In genomic region chr6:134041286-134041685, GRCm38 (mm10) we compare ENCODE assay signal across 32 mouse cellular contexts. TPM values are rescaled to one million over a fixed set of nuclear protein-coding genes. Genes with fewer than 3 reads are reported as not detected.
DNase-seq lines count a peak whose midpoint lies in the region; ATAC-seq and TF ChIP-seq lines count a peak whose summit lies in the region.
"Had no signal": no experiment of that assay in that cellular context is flagged by ENCODE, and none has a peak within 500 bp of the region (broad histone marks: within the 10 kb centered on the region; RNA-seq: fewer than 3 reads in every experiment).

No protein-coding gene starts in this region.

- no peak for TF ChIP-seq CTCF in heart, postnatal 0 days (IDR thresholded peaks at IDR 0.05; ENCODE audit: low read depth)
- TF ChIP-seq CTCF in heart, adult 2 months (IDR thresholded peaks at IDR 0.05), result no peak

- no peak overlapping the region for H3K4me3 ChIP-seq in heart, embryonic 12.5 days
- no peak overlapping the region for H3K4me3 ChIP-seq in heart, postnatal 0 days (ENCODE audit: low read depth, low read length)
- H3K4me3 ChIP-seq in heart, adult 2 months, result no peak overlapping the region
- no peak overlapping the region for H3K4me3 ChIP-seq in neural tube, embryonic 12.5 days
- H3K4me3 ChIP-seq: embryonic facial prominence, embryonic 15.5 days; forebrain, embryonic 12.5 days; hindbrain, embryonic 15.5 days; kidney, embryonic 15.5 days; left cerebral cortex, adult 2 months; limb, embryonic 13.5 days; midbrain, embryonic 12.5 days; myocyte had no signal

- DNase-seq in heart, postnatal 25 days (ENCODE audit: low spot score), result no peak
- no peak for DNase-seq in heart, postnatal 0 days (ENCODE audit: low spot score)
- DNase-seq in heart, adult 2 months, result no peak
- no peak for DNase-seq in neural tube, embryonic 10.5 days (ENCODE audit: extremely low spot score, low spot score)
- no peak for DNase-seq in layer of hippocampus, adult 8-10 months (ENCODE audit: low spot score in 2 of 2)
- DNase-seq: adrenal gland, adult 2 months; adrenal gland, postnatal 36 days; cerebellum, adult 18-20 months; forebrain, postnatal 0 days; gastrocnemius, postnatal 10 days; kidney, adult 18-20 months; kidney, postnatal 25 days; lung, adult 2 months; lung, postnatal 10 days; right cerebral cortex, adult 18-20 months; spleen, adult 18-20 months; thymus, postnatal 14 days had no signal

- no peaks in the 10 kb centered on the region for H3K36me3 ChIP-seq in heart, embryonic 12.5 days
- H3K36me3 ChIP-seq in heart, postnatal 0 days (replicated peaks; ENCODE audit: control insufficient read depth, insufficient read depth, low read length), result no peaks in the 10 kb centered on the region
- H3K36me3 ChIP-seq in heart, adult 2 months (ENCODE audit: control insufficient read depth, insufficient read depth, low read length), result peaks cover 13% of the 10 kb centered on the region
- H3K36me3 ChIP-seq in neural tube, embryonic 12.5 days, result no peaks in the 10 kb centered on the region
- H3K36me3 ChIP-seq: embryonic facial prominence, embryonic 15.5 days; forebrain, embryonic 12.5 days; hindbrain, embryonic 15.5 days; kidney, embryonic 15.5 days; limb, embryonic 13.5 days; midbrain, embryonic 12.5 days had no signal

- intact Hi-C loops in heart, postnatal 25 days (cut with DNase I), result no loop called here
- intact Hi-C loops in heart, adult 2 months (cut with DNase I), result no loop called here

- no peak overlapping the region for H3K9ac ChIP-seq in heart, embryonic 12.5 days
- no peak overlapping the region for H3K9ac ChIP-seq in heart, postnatal 0 days (replicated peaks; ENCODE audit: low read depth, low read length)
- H3K9ac ChIP-seq in heart, adult 2 months (ENCODE audit: low read depth, low read length), result no peak overlapping the region
- H3K9ac ChIP-seq in neural tube, embryonic 12.5 days, result no peak overlapping the region
- H3K9ac ChIP-seq: embryonic facial prominence, embryonic 15.5 days; forebrain, embryonic 12.5 days; forebrain, postnatal 0 days; hindbrain, embryonic 15.5 days; kidney, embryonic 15.5 days; limb, embryonic 13.5 days; liver, embryonic 14.5 days; midbrain, embryonic 12.5 days had no signal

- peak overlapping the region; percentile 61 for H3K27ac ChIP-seq in heart, embryonic 12.5 days (ENCODE audit: poor library complexity, severe bottlenecking)
- H3K27ac ChIP-seq in heart, postnatal 0 days (ENCODE audit: low read depth), result peak overlapping the region; percentile 8; the same call in 1 of the 2 replicates
- no peak overlapping the region for H3K27ac ChIP-seq in heart, adult 2 months
- no peak overlapping the region for H3K27ac ChIP-seq in neural tube, embryonic 12.5 days
- H3K27ac ChIP-seq: embryonic facial prominence, embryonic 15.5 days; forebrain, embryonic 12.5 days; hindbrain, embryonic 15.5 days; kidney, embryonic 15.5 days; left cerebral cortex, adult 2 months; limb, embryonic 13.5 days; liver, embryonic 14.5 days; midbrain, embryonic 12.5 days had no signal

- peak overlapping the region; percentile 42; the same call in 1 of the 2 replicates for H3K4me2 ChIP-seq in heart, embryonic 12.5 days
- no peak overlapping the region for H3K4me2 ChIP-seq in heart, postnatal 0 days (ENCODE audit: low read depth, low read length)
- 0 out of 2 replicates have a peak overlapping the region, but pooled peaks have one; percentile 20 for H3K4me2 ChIP-seq in neural tube, embryonic 12.5 days (replicated peaks)
- H3K4me2 ChIP-seq: embryonic facial prominence, embryonic 15.5 days; forebrain, embryonic 12.5 days; hindbrain, embryonic 15.5 days; kidney, embryonic 15.5 days; limb, embryonic 13.5 days; midbrain, embryonic 12.5 days had no signal

- no peak for TF ChIP-seq EP300 in heart, postnatal 0 days (IDR thresholded peaks at IDR 0.05; ENCODE audit: low read depth)
- TF ChIP-seq EP300 in heart, adult 2 months (IDR thresholded peaks at IDR 0.05; ENCODE audit: insufficient read depth, low read depth, low read length), result no peak

- no peaks in the 10 kb centered on the region for H3K9me3 ChIP-seq in heart, embryonic 12.5 days (replicated peaks)
- no peaks in the 10 kb centered on the region for H3K9me3 ChIP-seq in heart, postnatal 0 days (replicated peaks; ENCODE audit: control insufficient read depth, low read length)
- H3K9me3 ChIP-seq in neural tube, embryonic 12.5 days, result no peaks in the 10 kb centered on the region
- H3K9me3 ChIP-seq: embryonic facial prominence, embryonic 15.5 days; forebrain, embryonic 12.5 days; hindbrain, embryonic 15.5 days; kidney, embryonic 15.5 days; limb, embryonic 13.5 days; midbrain, embryonic 12.5 days had no signal

- 73% methylated on average over 7 of the region's 7 CpGs for WGBS in heart, embryonic 12.5 days
- WGBS in heart, postnatal 0 days, result 76% methylated on average over 7 of the region's 7 CpGs
- WGBS in heart, adult 2 months, result 86% methylated on average over 7 of the region's 7 CpGs
- WGBS in neural tube, embryonic 12.5 days, result 73% methylated on average over 7 of the region's 7 CpGs

- H3K4me1 ChIP-seq in heart, embryonic 12.5 days (replicated peaks), result peaks cover 88% of the 10 kb centered on the region
- peaks cover 82% of the 10 kb centered on the region for H3K4me1 ChIP-seq in heart, postnatal 0 days (ENCODE audit: control insufficient read depth, insufficient read depth)
- H3K4me1 ChIP-seq in heart, adult 2 months (ENCODE audit: control insufficient read depth, insufficient read depth, low read length), result peaks cover 34% of the 10 kb centered on the region
- H3K4me1 ChIP-seq in neural tube, embryonic 12.5 days, result peaks cover 84% of the 10 kb centered on the region

- H3K27me3 ChIP-seq in heart, embryonic 12.5 days (replicated peaks), result no peaks in the 10 kb centered on the region
- H3K27me3 ChIP-seq in heart, postnatal 0 days (ENCODE audit: control insufficient read depth, insufficient read depth, low read length), result no peaks in the 10 kb centered on the region
- H3K27me3 ChIP-seq in heart, adult 2 months (ENCODE audit: control insufficient read depth, insufficient read depth, low read length), result no peaks in the 10 kb centered on the region
- H3K27me3 ChIP-seq in neural tube, embryonic 12.5 days (replicated peaks), result no peaks in the 10 kb centered on the region
- H3K27me3 ChIP-seq: CH12.LX; embryonic facial prominence, embryonic 15.5 days; forebrain, embryonic 12.5 days; hindbrain, embryonic 15.5 days; kidney, embryonic 15.5 days; limb, embryonic 13.5 days; midbrain, embryonic 12.5 days had no signal

- ATAC-seq in heart, embryonic 12.5 days (ENCODE audit: insufficient number of reproducible peaks, low FRiP score), result no peak
- no peak for ATAC-seq in heart, postnatal 0 days (ENCODE audit: insufficient read depth, low read depth)
- no peak for ATAC-seq in neural tube, embryonic 12.5 days (ENCODE audit: low FRiP score, low read depth)
- ATAC-seq in megakaryocyte progenitor cell, adult 5-6 weeks (replicated peaks; ENCODE audit: poor library complexity), result peak; percentile 13; the same call in 1 of the 2 replicates
- ATAC-seq: activated CD4-positive, CD25-positive, alpha-beta regulatory T cell, adult 4 months; forebrain, postnatal 0 days; inflammation-experienced regulatory T-cells, adult 6 months had no signal

- no peak for TF ChIP-seq POLR2A in heart, adult 2 months (IDR thresholded peaks at IDR 0.05; ENCODE audit: insufficient read depth, low read depth, low read length)

- H3K79me2 ChIP-seq in heart, adult 2 months (replicated peaks; ENCODE audit: control insufficient read depth, insufficient read depth, low read length), result peaks cover 3% of the 10 kb centered on the region

RNA-seq across cellular contexts. Expression of gene Etv6, which starts 5.8 kb away (rescaled TPM):
- 19.9 and 20.9 TPM in 2 replicates for polyA plus RNA-seq in heart, embryonic 12.5 days (2016; fragmentation: Nextera tagmentation; extraction: Ambion mirVana)
- total RNA-seq in heart, postnatal 25 days (2021), result 10 to 100 TPM; 11.4 to 13.0 TPM
- total RNA-seq in heart, postnatal 0 days (2014; rRNA removed; ENCODE audit: low replicate concordance), result 12.4 and 30.3 TPM in 2 replicates
- 5.5 and 6.1 TPM in 2 replicates for polyA plus RNA-seq in heart, postnatal 0 days (2015; fragmentation: Nextera tagmentation; extraction: Ambion mirVana)
- total RNA-seq in heart, adult 2 months (2021), result 10 to 100 TPM; 11.4 to 14.0 TPM
- 9.8 and 12.7 TPM in 2 replicates for polyA plus RNA-seq in heart, adult 2 months (2012; rRNA removed)
- 10.9 and 13.1 TPM in 2 replicates for polyA plus RNA-seq in neural tube, embryonic 12.5 days (2016; fragmentation: Nextera tagmentation; extraction: Ambion mirVana)
- total RNA-seq in megakaryocyte progenitor cell, adult 5-6 weeks (2015), result 124 TPM in 2 replicates
- total RNA-seq in megakaryocyte progenitor cell, adult 5-6 weeks (2017), result 67.1 and 76.4 TPM in 2 replicates
- 10 to 100 TPM; 10.7 to 14.7 (median 12.2) TPM for total RNA-seq in layer of hippocampus, adult 8-10 months (2022)

Comparison
In these comparisons a context has a peak if more than half of its experiments do, and no peak if none do; other contexts are left out.
1. H3K27ac ChIP-seq: peak in heart, embryonic 12.5 days (single experiment) and heart, postnatal 0 days (single experiment); none in heart, adult 2 months (single experiment) and neural tube, embryonic 12.5 days (single experiment).